Mouse (Mus musculus): Measurements from ENCODE around the gene Dnajc6. TPM values are rescaled to one million over a fixed set of nuclear protein-coding genes. Genes with fewer than 3 reads are reported as not detected.

Gene Dnajc6
- polyA plus RNA-seq, 1 experiment from 2014 or later = 0.78 TPM

DNA sequence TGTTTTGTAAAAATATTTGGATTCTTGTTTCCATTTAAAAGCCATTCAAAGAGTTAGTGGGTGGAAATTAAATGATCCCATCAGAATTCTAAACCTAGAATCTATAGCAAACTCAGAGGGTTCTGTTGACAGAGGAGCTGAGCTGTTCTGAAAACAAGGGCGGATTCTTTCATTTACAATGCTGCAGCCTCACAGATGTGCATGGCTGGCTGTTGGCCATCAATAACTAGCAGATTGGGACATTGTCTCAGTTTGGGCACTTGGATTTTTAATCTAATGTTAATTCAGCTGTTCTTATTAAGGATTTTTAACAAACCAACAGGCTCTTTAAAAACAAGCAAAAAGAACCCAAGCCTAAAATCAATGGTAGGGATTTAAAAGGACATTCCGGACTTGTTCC is 75.7 kb downstream of the Dnajc6 start:
- no peak for ATAC-seq (ENCODE audit: low read depth)
- WGBS = 61% methylated on average over 2 of the region's 2 CpGs
- H3K36me3 ChIP-seq (ENCODE audit: control insufficient read depth, insufficient read depth, low read length) = no peaks in the 10 kb centered on the region

DNA sequence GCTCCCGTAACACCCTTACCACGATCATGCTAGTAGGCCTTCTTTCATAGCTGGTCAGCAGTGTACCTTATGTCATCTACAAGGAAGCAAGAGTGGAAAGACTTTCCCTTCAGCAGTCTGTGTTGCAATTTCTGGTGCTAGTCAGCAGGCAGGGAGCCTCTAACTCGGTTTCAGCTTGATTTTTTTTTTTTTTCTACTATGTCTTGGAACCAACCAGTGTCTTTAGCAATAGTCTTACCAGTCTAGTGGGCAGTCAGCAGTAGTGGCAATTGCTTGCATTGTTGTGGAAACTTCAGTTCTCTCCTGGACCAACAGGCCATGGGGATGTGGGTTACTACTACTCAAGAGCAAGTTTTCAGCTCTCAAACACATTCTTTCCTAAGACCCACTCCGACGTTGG is 78.9 kb downstream of the Dnajc6 start:
- H3K27ac ChIP-seq (ENCODE audit: low read length) = no peak overlapping the region
- WGBS = 82% methylated on average over 5 of the region's 5 CpGs

More for the DNA sequence above, 75.7 kb downstream of the Dnajc6 start:
- H3K27me3 ChIP-seq (ENCODE audit: control insufficient read depth, insufficient read depth, low read depth, low read length) = no peaks in the 10 kb centered on the region
- no peak overlapping the region for H3K4me2 ChIP-seq (ENCODE audit: low read depth, low read length)
- no peak overlapping the region for H3K4me3 ChIP-seq (ENCODE audit: low read length)
- H3K4me1 ChIP-seq (replicated peaks; ENCODE audit: control insufficient read depth, insufficient read depth, low read length) = no peaks in the 10 kb centered on the region
- no peak overlapping the region for H3K9ac ChIP-seq (ENCODE audit: low read length)
- no peaks in the 10 kb centered on the region for H3K9me3 ChIP-seq (ENCODE audit: control insufficient read depth, low read length)
- no peak overlapping the region for H3K27ac ChIP-seq (ENCODE audit: low read length)

GRCm38 (mm10) chr4:101578720-101579119 is 82.3 kb downstream of the Dnajc6 start:
- H3K27me3 ChIP-seq (ENCODE audit: control insufficient read depth, insufficient read depth, low read depth, low read length) = no peaks in the 10 kb centered on the region
- no peak for ATAC-seq (ENCODE audit: low read depth)
- no peak overlapping the region for H3K9ac ChIP-seq (ENCODE audit: low read length)
- H3K4me2 ChIP-seq (ENCODE audit: low read depth, low read length) = no peak overlapping the region
- H3K9me3 ChIP-seq (ENCODE audit: control insufficient read depth, low read length) = no peaks in the 10 kb centered on the region
- WGBS = 76% methylated on average over 7 of the region's 7 CpGs
- H3K4me3 ChIP-seq (ENCODE audit: low read length) = no peak overlapping the region
- no peaks in the 10 kb centered on the region for H3K36me3 ChIP-seq (ENCODE audit: control insufficient read depth, insufficient read depth, low read length)
- no peak overlapping the region for H3K27ac ChIP-seq (ENCODE audit: low read length)
- no peaks in the 10 kb centered on the region for H3K4me1 ChIP-seq (replicated peaks; ENCODE audit: control insufficient read depth, insufficient read depth, low read length)

More for the DNA sequence above, 78.9 kb downstream of the Dnajc6 start:
- no peak overlapping the region for H3K9ac ChIP-seq (ENCODE audit: low read length)
- H3K4me1 ChIP-seq (replicated peaks; ENCODE audit: control insufficient read depth, insufficient read depth, low read length) = no peaks in the 10 kb centered on the region
- no peak overlapping the region for H3K4me3 ChIP-seq (ENCODE audit: low read length)
- ATAC-seq (ENCODE audit: low read depth) = no peak
- H3K36me3 ChIP-seq (ENCODE audit: control insufficient read depth, insufficient read depth, low read length) = no peaks in the 10 kb centered on the region
- H3K27me3 ChIP-seq (ENCODE audit: control insufficient read depth, insufficient read depth, low read depth, low read length) = no peaks in the 10 kb centered on the region
- no peak overlapping the region for H3K4me2 ChIP-seq (ENCODE audit: low read depth, low read length)
- no peaks in the 10 kb centered on the region for H3K9me3 ChIP-seq (ENCODE audit: control insufficient read depth, low read length)

DNA sequence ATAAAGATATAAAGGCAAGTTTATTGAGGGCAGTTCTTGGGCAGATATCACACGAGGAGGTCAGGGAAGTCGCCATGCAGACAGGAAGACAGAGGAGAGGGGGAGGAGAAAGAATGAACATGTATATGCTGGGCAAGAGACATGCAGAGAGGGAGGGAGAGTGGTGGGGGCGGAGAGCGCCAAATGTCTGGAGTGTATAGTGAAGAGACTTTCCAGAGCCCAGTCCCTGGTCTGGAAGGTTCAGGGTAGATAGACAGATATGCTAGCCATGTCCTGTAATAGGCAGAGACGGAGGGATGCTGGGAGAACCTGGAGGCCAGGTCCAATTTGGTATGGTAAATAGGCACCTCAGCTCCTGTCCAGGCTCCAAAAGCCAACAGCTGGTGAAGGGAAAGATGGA is 83.1 kb downstream of the Dnajc6 start:
- ATAC-seq (ENCODE audit: low read depth) = no peak
- H3K4me2 ChIP-seq (ENCODE audit: low read depth, low read length) = no peak overlapping the region
- no peak overlapping the region for H3K4me3 ChIP-seq (ENCODE audit: low read length)
- H3K36me3 ChIP-seq (ENCODE audit: control insufficient read depth, insufficient read depth, low read length) = no peaks in the 10 kb centered on the region
- no peaks in the 10 kb centered on the region for H3K27me3 ChIP-seq (ENCODE audit: control insufficient read depth, insufficient read depth, low read depth, low read length)
- H3K9me3 ChIP-seq (ENCODE audit: control insufficient read depth, low read length) = no peaks in the 10 kb centered on the region
- 51% methylated on average over 5 of the region's 5 CpGs for WGBS
- H3K4me1 ChIP-seq (replicated peaks; ENCODE audit: control insufficient read depth, insufficient read depth, low read length) = no peaks in the 10 kb centered on the region
- no peak overlapping the region for H3K9ac ChIP-seq (ENCODE audit: low read length)
- no peak overlapping the region for H3K27ac ChIP-seq (ENCODE audit: low read length)

DNA sequence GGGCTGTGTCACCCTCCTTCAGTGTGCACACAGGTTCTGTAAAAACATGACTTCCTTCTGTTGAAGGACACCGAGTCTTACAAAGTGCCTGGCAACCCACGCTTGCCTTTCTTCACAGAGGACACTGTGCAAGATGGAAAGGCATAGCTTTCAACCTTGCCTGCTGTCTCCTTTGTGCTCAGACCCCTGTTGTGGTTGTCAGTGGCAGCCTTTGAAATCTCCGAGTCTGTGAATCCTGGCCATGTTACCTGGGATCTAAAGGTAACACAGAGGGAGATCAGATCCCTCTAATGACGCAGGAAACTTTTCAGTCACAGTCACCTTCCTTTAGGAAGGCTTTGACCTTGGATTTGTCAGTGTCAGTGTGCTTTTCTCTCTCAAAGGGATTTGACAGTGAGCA is 84.7 kb downstream of the Dnajc6 start:
- Histone ChIP-seq H3K4me2 (ENCODE audit: low read depth, low read length) (no peak overlapping the region), H3K4me1 (replicated peaks; ENCODE audit: control insufficient read depth, insufficient read depth, low read length) (no peaks in the 10 kb centered on the region), H3K9me3 (ENCODE audit: control insufficient read depth, low read length) (no peaks in the 10 kb centered on the region), H3K36me3 (ENCODE audit: control insufficient read depth, insufficient read depth, low read length) (no peaks in the 10 kb centered on the region), H3K27ac (ENCODE audit: low read length) (no peak overlapping the region), H3K9ac (ENCODE audit: low read length) (no peak overlapping the region), H3K4me3 (ENCODE audit: low read length) (no peak overlapping the region), H3K27me3 (ENCODE audit: control insufficient read depth, insufficient read depth, low read depth, low read length) (no peaks in the 10 kb centered on the region)
- ATAC-seq (ENCODE audit: low read depth) = no peak
- 70% methylated on average over 4 of the region's 4 CpGs for WGBS

DNA sequence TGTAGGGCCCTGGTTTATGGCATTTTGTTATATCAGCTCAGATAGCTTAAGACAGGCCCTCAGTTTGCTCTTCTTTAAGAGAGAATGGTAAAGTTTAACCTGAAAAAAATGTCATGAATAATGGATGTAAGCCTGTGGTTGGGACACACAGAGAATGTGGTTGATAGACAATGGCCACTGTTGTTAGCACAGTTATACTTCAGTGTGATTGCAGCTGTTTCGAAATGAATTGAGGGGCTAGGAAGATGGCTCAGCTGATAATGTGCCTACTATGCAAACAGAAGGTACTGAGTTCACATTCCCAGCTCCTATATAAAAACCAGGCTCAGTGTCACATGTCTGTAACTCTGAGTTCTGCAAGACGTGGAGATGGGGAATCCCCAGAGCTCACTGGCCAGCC is 86.4 kb downstream of the Dnajc6 start:
- no peaks in the 10 kb centered on the region for H3K36me3 ChIP-seq (ENCODE audit: control insufficient read depth, insufficient read depth, low read length)
- no peaks in the 10 kb centered on the region for H3K27me3 ChIP-seq (ENCODE audit: control insufficient read depth, insufficient read depth, low read depth, low read length)
- H3K9me3 ChIP-seq (ENCODE audit: control insufficient read depth, low read length) = no peaks in the 10 kb centered on the region
- H3K4me1 ChIP-seq (replicated peaks; ENCODE audit: control insufficient read depth, insufficient read depth, low read length) = no peaks in the 10 kb centered on the region
- WGBS = 58% methylated on average over 2 of the region's 2 CpGs
- no peak overlapping the region for H3K4me2 ChIP-seq (ENCODE audit: low read depth, low read length)
- H3K27ac ChIP-seq (ENCODE audit: low read length) = no peak overlapping the region
- H3K9ac ChIP-seq (ENCODE audit: low read length) = no peak overlapping the region
- ATAC-seq (ENCODE audit: low read depth) = no peak
- no peak overlapping the region for H3K4me3 ChIP-seq (ENCODE audit: low read length)

- no peak for ATAC-seq (ENCODE audit: low read depth)
- H3K36me3 ChIP-seq (ENCODE audit: control insufficient read depth, insufficient read depth, low read length) = no peaks in the 10 kb centered on the region
- 54% methylated on average over 19 of the region's 19 CpGs for WGBS
- H3K9me3 ChIP-seq (ENCODE audit: control insufficient read depth, low read length) = no peaks in the 10 kb centered on the region
- no peaks in the 10 kb centered on the region for H3K27me3 ChIP-seq (ENCODE audit: control insufficient read depth, insufficient read depth, low read depth, low read length)
- H3K4me2 ChIP-seq (ENCODE audit: low read depth, low read length) = no peak overlapping the region
- no peak overlapping the region for H3K4me3 ChIP-seq (ENCODE audit: low read length)
- no peaks in the 10 kb centered on the region for H3K4me1 ChIP-seq (replicated peaks; ENCODE audit: control insufficient read depth, insufficient read depth, low read length)
- no peak overlapping the region for H3K9ac ChIP-seq (ENCODE audit: low read length)
- no peak overlapping the region for H3K27ac ChIP-seq (ENCODE audit: low read length)
Observed at GRCm38 (mm10) chr4:101584524-101585454, 88.3 kb downstream of the Dnajc6 start.

DNA sequence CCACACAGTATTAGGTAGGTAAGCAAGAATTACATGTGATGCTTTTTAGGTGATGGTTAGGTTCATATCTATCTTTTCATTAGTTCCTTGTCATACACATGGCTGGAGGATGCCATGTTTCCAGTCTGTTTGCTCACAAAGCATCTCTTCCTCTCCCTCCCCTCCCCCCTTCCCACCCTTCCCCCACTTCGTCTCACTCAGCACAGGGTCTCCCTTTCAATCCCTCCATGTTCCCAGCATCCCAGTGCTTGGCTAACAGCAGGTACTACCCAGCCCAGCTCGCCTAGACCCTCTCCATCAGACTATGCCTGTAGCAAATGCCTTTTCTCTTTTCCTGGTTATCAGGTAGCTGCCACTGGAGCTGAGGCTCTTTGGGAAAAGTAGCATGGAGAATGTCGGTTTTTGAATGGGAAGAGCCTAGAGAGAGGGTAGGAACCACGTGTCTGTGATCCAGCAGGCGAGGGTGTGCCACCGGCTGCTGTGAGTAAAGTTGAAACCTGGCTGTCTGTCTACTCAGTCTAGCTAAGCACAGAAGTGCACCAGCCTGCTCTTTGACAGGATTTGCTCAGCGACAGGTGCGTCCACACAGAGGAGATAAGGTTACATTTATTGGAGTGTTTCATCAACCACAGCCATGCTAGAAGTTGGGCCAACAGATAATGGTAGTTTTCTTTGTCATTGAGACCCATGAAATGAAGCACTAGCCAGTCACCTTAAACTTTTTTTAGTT is 89.2 kb downstream of the Dnajc6 start:
- no peak overlapping the region for H3K4me3 ChIP-seq (ENCODE audit: low read length)
- H3K4me2 ChIP-seq (ENCODE audit: low read depth, low read length) = no peak overlapping the region
- no peak for ATAC-seq (ENCODE audit: low read depth)
- H3K27ac ChIP-seq (ENCODE audit: low read length) = no peak overlapping the region
- no peaks in the 10 kb centered on the region for H3K9me3 ChIP-seq (ENCODE audit: control insufficient read depth, low read length)
- no peaks in the 10 kb centered on the region for H3K36me3 ChIP-seq (ENCODE audit: control insufficient read depth, insufficient read depth, low read length)
- no peaks in the 10 kb centered on the region for H3K27me3 ChIP-seq (ENCODE audit: control insufficient read depth, insufficient read depth, low read depth, low read length)
- 33% methylated on average over 8 of the region's 8 CpGs for WGBS
- H3K9ac ChIP-seq (ENCODE audit: low read length) = no peak overlapping the region
- no peaks in the 10 kb centered on the region for H3K4me1 ChIP-seq (replicated peaks; ENCODE audit: control insufficient read depth, insufficient read depth, low read length)

DNA sequence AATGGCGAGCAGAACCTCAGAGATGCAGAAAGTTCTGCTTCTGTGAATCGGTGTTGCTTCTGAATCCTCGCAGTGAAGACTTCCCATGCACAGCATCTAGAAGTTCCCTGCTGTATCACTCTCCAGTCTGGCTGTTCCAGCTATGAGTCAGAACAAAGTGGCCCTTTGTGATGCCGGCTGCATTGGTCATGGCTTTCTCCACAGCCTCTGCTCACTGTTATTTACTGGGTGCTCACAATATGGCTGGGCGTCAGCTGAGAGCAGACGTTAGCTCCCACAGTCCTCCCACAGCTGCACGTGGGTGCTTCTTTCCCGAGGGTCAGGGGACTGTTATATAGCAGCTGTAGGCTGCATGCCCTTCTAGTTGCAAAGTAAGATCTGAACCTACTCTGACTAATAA is 92.5 kb downstream of the Dnajc6 start:
- Histone ChIP-seq H3K27ac (ENCODE audit: low read length) (no peak overlapping the region), H3K4me1 (replicated peaks; ENCODE audit: control insufficient read depth, insufficient read depth, low read length) (no peaks in the 10 kb centered on the region), H3K9ac (ENCODE audit: low read length) (no peak overlapping the region), H3K9me3 (ENCODE audit: control insufficient read depth, low read length) (no peaks in the 10 kb centered on the region), H3K4me3 (ENCODE audit: low read length) (no peak overlapping the region), H3K27me3 (ENCODE audit: control insufficient read depth, insufficient read depth, low read depth, low read length) (no peaks in the 10 kb centered on the region), H3K4me2 (ENCODE audit: low read depth, low read length) (no peak overlapping the region), H3K36me3 (ENCODE audit: control insufficient read depth, insufficient read depth, low read length) (no peaks in the 10 kb centered on the region)
- no peak for ATAC-seq (ENCODE audit: low read depth)
- 77% methylated on average over 8 of the region's 8 CpGs for WGBS
